Mouse (Mus musculus) WW6 (cell line): Measurements from ENCODE around the gene Olfr683.
"Not testable (repeated sequence)": the region's sequence is repeated elsewhere in the genome, so short reads cannot be mapped to it uniquely, and the experiment has no call there.

Experiments
- DNase-seq: peaks from one replicate; pipeline ENCODE4 v3.0.0-alpha.2; 2013; ENCODE audit warnings: low read depth, low spot score

The Olfr683 gene

GRCm38 (mm10) chr7:105146912-105147311, at the start of gene Olfr683:
Gene Olfr683 (minus strand): TSS chr7:105147012.
- DNase-seq: no peak

GRCm38 (mm10) chr7:105185912-105186311, 39.1 kb upstream of the Olfr683 start, which contains the start of gene Olfr685:
Gene Olfr685 (minus strand): TSS chr7:105186012.
- DNase-seq: no peak

GRCm38 (mm10) chr7:105170773-105171172, 24.0 kb upstream of the Olfr683 start:
- DNase-seq: no peak

- DNase-seq: no peak
Measured at GRCm38 (mm10) chr7:105163553-105163952, 16.7 kb upstream of the Olfr683 start, which contains the start of gene Olfr684. Gene Olfr684 (minus strand): TSS chr7:105163653.

- DNase-seq: no peak
Measured at GRCm38 (mm10) chr7:105141275-105141674, 5.5 kb downstream of the Olfr683 start.

- DNase-seq: no peak
Measured at GRCm38 (mm10) chr7:105116536-105116935, 30.3 kb downstream of the Olfr683 start, which contains the start of gene Olfr681. Gene Olfr681 (plus strand): TSS chr7:105116836.

- DNase-seq: not testable (repeated sequence)
Measured at GRCm38 (mm10) chr7:105092717-105093116, 54.1 kb downstream of the Olfr683 start, which contains the start of gene Olfr680-ps1. Gene Olfr680-ps1 (minus strand): TSS chr7:105092817.
